Mouse (Mus musculus): ENCODE data around the gene Ipo13.

GRCm38 (mm10) chr4:117878703-117879102 lies 36.1 kb downstream of the Ipo13 start:
- TF ChIP-seq POLR2A (IDR thresholded peaks at IDR 0.05; ENCODE audit: control insufficient read depth, extremely low read depth, insufficient read depth, low read length, poor library complexity), result no peak
- TF ChIP-seq CTCF (IDR thresholded peaks at IDR 0.05; ENCODE audit: borderline replicate concordance, control insufficient read depth, extremely low read depth, insufficient read depth, low read length, poor library complexity), result no peak
